Mouse (Mus musculus) intestine, embryonic 16.5 days (tissue): ENCODE measurements around the gene Ccdc175. TPM values are rescaled to one million over a fixed set of nuclear protein-coding genes. Genes with fewer than 3 reads are reported as not detected.

Experiments
- ATAC-seq: fragments of 200-750 bp; cut with Nextera tagmentation; 2 replicates; pipeline ENCODE4 v1.8.0; 2017; ENCODE audit warnings: moderate TSS enrichment, moderate library complexity
- H3K27ac ChIP-seq: fragments of 300-500 bp; sonication (generic); 2 replicates; pipeline ENCODE4 v1.5.1; 2014; ENCODE audit warnings: mild to moderate bottlenecking, low read length
- H3K27me3 ChIP-seq: fragments of 300-500 bp; sonication (generic); replicated peaks from 2 replicates; pipeline ENCODE4 v1.6.1; 2014; ENCODE audit warnings: low read length, control low read depth, mixed read lengths; ENCODE audit not compliant: control insufficient read depth, insufficient read depth
- H3K36me3 ChIP-seq: fragments of 300-500 bp; sonication (generic); 2 replicates; pipeline ENCODE4 v1.6.1; 2014; ENCODE audit warnings: low read length, control low read depth; ENCODE audit not compliant: control insufficient read depth, insufficient read depth
- H3K4me1 ChIP-seq: fragments of 300-500 bp; sonication (generic); 2 replicates; pipeline ENCODE4 v1.6.1; 2014; ENCODE audit warnings: low read length, control low read depth, mixed read lengths; ENCODE audit not compliant: control insufficient read depth, insufficient read depth
- H3K4me2 ChIP-seq: fragments of 300-500 bp; sonication (generic); 2 replicates; pipeline ENCODE4 v1.6.1; 2014; ENCODE audit warnings: low read depth, low read length, control low read depth
- H3K4me3 ChIP-seq: fragments of 300-500 bp; sonication (generic); 2 replicates; pipeline ENCODE4 v1.5.1; 2014; ENCODE audit warnings: mild to moderate bottlenecking, low read length
- H3K9ac ChIP-seq: fragments of 300-500 bp; sonication (generic); 2 replicates; pipeline ENCODE4 v1.6.1; 2014; ENCODE audit warnings: low read depth, low read length
- H3K9me3 ChIP-seq: fragments of 300-500 bp; sonication (generic); 2 replicates; pipeline ENCODE4 v1.6.1; 2016; ENCODE audit warnings: low read length, control low read depth; ENCODE audit not compliant: control insufficient read depth
- WGBS: fragments of 180-500 bp; shearing (Covaris S2); extraction: QIAGEN DNeasy Blood & Tissue Kit; methylation state at CpG from one replicate; pipeline ENCODE4 v1.1.7; 2014; 5-methylcytosine and 5-hydroxymethylcytosine counted together
- microRNA-seq: library from miRNA; unstranded; fragments of <30 nt; microRNA quantifications from one replicate; pipeline ENCODE4, GENCODE M21; 2016
- polyA plus RNA-seq: library from polyadenylated mRNA; unstranded; fragments of >200 nt; fragmentation: Nextera tagmentation; extraction: Ambion mirVana; gene quantifications from 2 replicates; pipeline ENCODE4 v1.2.1, GENCODE M21; 2015

Ccdc175 gene
- polyA plus RNA-seq, 1 experiment from 2014 or later: not detected

DNA sequence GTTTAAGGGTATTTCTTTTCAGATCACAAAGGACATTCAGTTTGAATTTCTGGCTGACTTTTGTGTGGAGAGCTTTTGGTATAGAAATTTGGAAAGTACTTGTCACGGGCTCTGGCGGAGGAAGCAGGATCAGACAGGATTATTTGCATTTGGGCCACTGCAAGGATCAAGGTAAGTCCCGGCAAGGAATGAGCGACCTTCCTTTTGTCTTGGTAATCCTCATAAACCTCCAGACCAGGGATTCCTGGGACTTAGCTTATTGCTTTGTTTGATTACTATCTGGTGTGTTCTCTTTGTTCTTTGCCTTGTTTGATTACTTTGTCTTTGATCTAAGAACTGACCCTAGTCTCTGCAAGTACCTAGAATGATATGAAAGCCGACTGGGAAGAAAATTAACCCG lies 131.0 kb downstream of the Ccdc175 start:
- WGBS: 31% methylated on average over 6 of the region's 6 CpGs
- Histone ChIP-seq H3K9ac (no peak overlapping the region), H3K27ac (no peak overlapping the region), H3K9me3 (no peaks in the 10 kb centered on the region), H3K36me3 (no peaks in the 10 kb centered on the region), H3K4me2 (no peak overlapping the region), H3K27me3 (no peaks in the 10 kb centered on the region), H3K4me3 (no peak overlapping the region), H3K4me1 (no peaks in the 10 kb centered on the region)
- ATAC-seq: no peak

DNA sequence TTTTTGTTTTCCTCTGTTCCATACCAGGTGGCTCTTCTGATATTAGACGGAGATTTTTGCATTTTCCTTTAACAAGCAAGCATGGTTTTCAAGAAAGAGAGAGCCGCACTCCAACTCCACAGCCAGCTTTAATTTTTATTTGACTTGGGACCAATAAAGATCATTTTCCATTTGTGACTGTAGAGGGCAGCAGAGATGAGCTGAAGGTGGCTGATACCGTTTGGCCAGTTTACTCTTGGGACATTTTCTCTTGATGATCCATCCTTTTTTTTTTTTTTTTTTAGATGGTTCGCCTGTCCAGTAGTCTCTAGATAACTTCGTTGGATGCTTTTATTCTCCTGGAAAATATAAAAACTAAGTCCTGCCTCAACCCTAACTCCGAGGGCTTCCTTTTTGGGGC lies 131.5 kb downstream of the Ccdc175 start:
- Histone ChIP-seq H3K9me3 (no peaks in the 10 kb centered on the region), H3K36me3 (no peaks in the 10 kb centered on the region), H3K4me3 (no peak overlapping the region), H3K27me3 (no peaks in the 10 kb centered on the region), H3K4me1 (no peaks in the 10 kb centered on the region), H3K27ac (no peak overlapping the region), H3K9ac (no peak overlapping the region), H3K4me2 (no peak overlapping the region)
- 37% methylated on average over 6 of the region's 6 CpGs for WGBS
- no peak for ATAC-seq

DNA sequence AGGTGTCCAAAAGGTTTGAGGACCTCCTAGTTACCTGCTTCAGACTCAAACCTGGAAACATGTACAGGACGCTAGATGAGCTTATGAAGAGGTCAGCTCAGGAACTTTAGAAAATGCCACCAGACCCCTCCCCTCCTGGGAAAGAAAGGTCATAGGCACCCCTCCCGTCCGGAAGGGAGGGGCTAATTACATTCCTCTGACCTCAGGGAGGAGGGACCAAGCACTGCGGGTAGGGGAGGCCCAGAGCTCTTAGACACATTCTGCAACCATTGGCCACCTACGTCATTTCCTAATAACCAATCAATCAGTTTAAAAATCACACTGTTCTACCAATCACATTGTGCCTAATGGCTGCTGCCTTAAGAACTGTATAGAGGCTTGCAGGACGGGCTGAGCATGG lies 132.3 kb downstream of the Ccdc175 start:
- Histone ChIP-seq H3K9ac (no peak overlapping the region), H3K4me1 (no peaks in the 10 kb centered on the region), H3K36me3 (no peaks in the 10 kb centered on the region), H3K27ac (no peak overlapping the region), H3K9me3 (no peaks in the 10 kb centered on the region), H3K4me2 (no peak overlapping the region), H3K4me3 (no peak overlapping the region), H3K27me3 (no peaks in the 10 kb centered on the region)
- ATAC-seq: no peak
- 81% methylated on average over 6 of the region's 6 CpGs for WGBS

Small RNA genes lying within 50 kb of the gene (microRNA-seq; reads per million reads assigned to microRNA genes)
- gene Gm24466: not detected

Other genes starting within 250 kb of the Ccdc175 start
- gene Gpr135, start 113.9 kb downstream of the Ccdc175 start, polyA plus RNA-seq: 0.36 and 0.38 TPM in 2 replicates
- 13.6 and 15.7 TPM in 2 replicates for gene L3hypdh, start 99.6 kb downstream of the Ccdc175 start, polyA plus RNA-seq
- 49.5 and 59.6 TPM in 2 replicates for gene Jkamp, start 99.4 kb downstream of the Ccdc175 start, polyA plus RNA-seq
- gene Rtn1, start 224.0 kb upstream of the Ccdc175 start, polyA plus RNA-seq: 65.6 and 69.3 TPM in 2 replicates